ENCODE assay signal across 9 mouse cellular contexts in the genomic region with DNA sequence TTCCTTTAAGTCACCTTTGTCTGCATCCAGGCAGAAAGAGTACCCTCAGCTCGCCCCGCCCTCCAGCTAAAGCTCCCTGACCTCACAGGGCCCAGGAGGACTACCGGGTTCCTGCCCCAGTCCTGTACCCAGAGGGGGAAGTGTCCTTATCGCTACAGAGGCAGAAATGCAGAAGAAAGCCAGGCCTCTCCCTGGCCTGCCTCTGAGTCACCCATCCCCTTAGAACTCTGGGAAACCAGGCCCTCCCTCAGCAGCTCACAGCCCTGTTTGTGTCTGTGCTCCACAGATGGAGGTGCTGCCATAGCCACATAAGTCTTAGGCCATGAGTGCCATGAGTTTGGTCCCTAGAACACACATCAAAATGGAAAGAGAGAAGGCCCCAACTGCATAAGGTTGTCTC. TPM values are rescaled to one million over a fixed set of nuclear protein-coding genes. Genes with fewer than 3 reads are reported as not detected.
DNase-seq lines count a peak whose midpoint lies in the region; ATAC-seq and TF ChIP-seq lines count a peak whose summit lies in the region.
"Had no signal": no experiment of that assay in that cellular context is flagged by ENCODE, and none has a peak within 500 bp of the region (broad histone marks: within the 10 kb centered on the region; RNA-seq: fewer than 3 reads in every experiment).

No protein-coding gene starts in this region.

- H3K27ac ChIP-seq in heart, postnatal 0 days (ENCODE audit: low read depth) = peak overlapping the region; percentile 53
- peak overlapping the region; percentile 78 for H3K27ac ChIP-seq in macrophage
- H3K27ac ChIP-seq in kidney, embryonic 15.5 days = no peak overlapping the region

- peak; percentile 69 to 83 for DNase-seq in adrenal gland, adult (ENCODE audit: inconsistent age in 2 of 2, low spot score in 1 of 2)
- no peak for DNase-seq in adrenal gland, postnatal 4 days (ENCODE audit: low spot score in 2 of 2)
- DNase-seq in adrenal gland, adult 8-10 months = peak; percentile 47
- peak; percentile 78 for DNase-seq in heart, postnatal 0 days (ENCODE audit: low spot score)
- no peak for DNase-seq in right cerebral cortex, adult 18-20 months
- DNase-seq in frontal cortex, postnatal 25 days (ENCODE audit: low spot score in 2 of 2) = no peak
- DNase-seq: cerebellum, postnatal 25 days had no signal

- no peak for TF ChIP-seq CTCF in heart, postnatal 0 days (IDR thresholded peaks at IDR 0.05; ENCODE audit: low read depth)

- no peak overlapping the region for H3K9ac ChIP-seq in heart, postnatal 0 days (replicated peaks; ENCODE audit: low read depth, low read length)
- no peak overlapping the region for H3K9ac ChIP-seq in kidney, embryonic 15.5 days

- ATAC-seq in heart, postnatal 0 days (ENCODE audit: insufficient read depth, low read depth) = peak; percentile 90
- ATAC-seq in kidney, embryonic 15.5 days (replicated peaks; ENCODE audit: low FRiP score) = no peak

- TF ChIP-seq EP300 in heart, postnatal 0 days (IDR thresholded peaks at IDR 0.05; ENCODE audit: low read depth) = no peak

- no peaks in the 10 kb centered on the region; the same call in 1 of the 2 replicates for H3K79me2 ChIP-seq in macrophage (ENCODE audit: inconsistent target)

- no peak overlapping the region for H3K4me2 ChIP-seq in heart, postnatal 0 days (ENCODE audit: low read depth, low read length)
- H3K4me2 ChIP-seq in kidney, embryonic 15.5 days = no peak overlapping the region

- no peaks in the 10 kb centered on the region for H3K27me3 ChIP-seq in heart, postnatal 0 days (ENCODE audit: control insufficient read depth, insufficient read depth, low read length)
- no peaks in the 10 kb centered on the region for H3K27me3 ChIP-seq in kidney, embryonic 15.5 days

- 26% methylated on average over 4 of the region's 4 CpGs for WGBS in heart, postnatal 0 days
- WGBS in macrophage (ENCODE audit: missing documents) = 3% methylated on average over 4 of the region's 4 CpGs
- 53% methylated on average over 4 of the region's 4 CpGs for WGBS in kidney, embryonic 15.5 days

- no peaks in the 10 kb centered on the region for H3K36me3 ChIP-seq in heart, postnatal 0 days (replicated peaks; ENCODE audit: control insufficient read depth, insufficient read depth, low read length)
- H3K36me3 ChIP-seq in macrophage (ENCODE audit: inconsistent target) = no peaks in the 10 kb centered on the region
- no peaks in the 10 kb centered on the region for H3K36me3 ChIP-seq in kidney, embryonic 15.5 days

- H3K4me3 ChIP-seq in heart, postnatal 0 days (ENCODE audit: low read depth, low read length) = no peak overlapping the region
- H3K4me3 ChIP-seq in macrophage (ENCODE audit: inconsistent target) = peak overlapping the region; percentile 13; the same call in 1 of the 2 replicates
- no peak overlapping the region for H3K4me3 ChIP-seq in kidney, embryonic 15.5 days (replicated peaks)

- H3K9me3 ChIP-seq in heart, postnatal 0 days (replicated peaks; ENCODE audit: control insufficient read depth, low read length) = no peaks in the 10 kb centered on the region
- no peaks in the 10 kb centered on the region for H3K9me3 ChIP-seq in kidney, embryonic 15.5 days (replicated peaks)

- H3K4me1 ChIP-seq in heart, postnatal 0 days (ENCODE audit: control insufficient read depth, insufficient read depth) = 0 out of 2 replicates have a peak, but pooled peaks cover 6% of the 10 kb centered on the region
- peaks cover 5% of the 10 kb centered on the region; the same call in 1 of the 2 replicates for H3K4me1 ChIP-seq in kidney, embryonic 15.5 days

RNA-seq across cellular contexts. Expression of a gene that starts 8.0 kb away (rescaled TPM):
- total RNA-seq in adrenal gland, postnatal 4 days (2021) = 10 to 100 TPM; 26.7 to 31.9 TPM
- 100 to 1,000 TPM; 102 to 164 (median 147) TPM for total RNA-seq in adrenal gland, adult 8-10 months (2022)
- 36.8 and 42.9 TPM in 2 replicates for total RNA-seq in heart, postnatal 0 days (2014; rRNA removed; ENCODE audit: low replicate concordance)
- polyA plus RNA-seq in heart, postnatal 0 days (2015; fragmentation: Nextera tagmentation; extraction: Ambion mirVana) = 8.0 and 10.9 TPM in 2 replicates
- 100 to 1,000 TPM; 108 to 214 (median 161) TPM for total RNA-seq in macrophage (2018; cell fraction: chromatin; rRNA removed)
- total RNA-seq in macrophage (2018; cell fraction: cytosol; rRNA removed) = 100 to 1,000 TPM in 6 of 26 experiments, 10 to 100 TPM in 20; 63.5 to 122 (median 86.1) TPM
- total RNA-seq in macrophage (2018; cell fraction: nucleus; rRNA removed) = 100 to 1,000 TPM; 124 to 340 (median 182) TPM
- polyA plus RNA-seq in macrophage (2018) = 29.9 to 80.2 TPM (median 62.2 TPM) in 3 replicates
- polyA plus RNA-seq in kidney, embryonic 15.5 days (2015; fragmentation: Nextera tagmentation; extraction: Ambion mirVana) = 28.9 and 34.9 TPM in 2 replicates

RNA-seq across cellular contexts. Expression of a gene that starts 44.8 kb away (rescaled TPM):
- 10 to 100 TPM; 19.6 to 22.8 TPM for total RNA-seq in adrenal gland, postnatal 4 days (2021)
- 1 to 10 TPM in 3 of 4 experiments, under 1 TPM in 1; 0.32 to 4.9 (median 2.1) TPM for total RNA-seq in adrenal gland, adult 8-10 months (2022)
- total RNA-seq in heart, postnatal 0 days (2014; rRNA removed; ENCODE audit: low replicate concordance) = 22.3 and 76.0 TPM in 2 replicates
- 35.2 and 40.3 TPM in 2 replicates for polyA plus RNA-seq in heart, postnatal 0 days (2015; fragmentation: Nextera tagmentation; extraction: Ambion mirVana)
- total RNA-seq in macrophage (2018; cell fraction: chromatin; rRNA removed) = 1 to 10 TPM in 11 of 26 experiments, under 1 TPM in 4, not detected in 11; 0.53 to 4.3 (median 1.8) TPM
- total RNA-seq in macrophage (2018; cell fraction: cytosol; rRNA removed) = 1 to 10 TPM in 9 of 26 experiments, under 1 TPM in 17; 0.28 to 2.4 (median 0.89) TPM
- total RNA-seq in macrophage (2018; cell fraction: nucleus; rRNA removed) = 1 to 10 TPM in 7 of 26 experiments, under 1 TPM in 9, not detected in 10; 0.45 to 9.6 (median 0.94) TPM
- polyA plus RNA-seq in macrophage (2018) = 0.45 to 5.8 TPM (median 3.0 TPM) in 3 replicates
- polyA plus RNA-seq in kidney, embryonic 15.5 days (2015; fragmentation: Nextera tagmentation; extraction: Ambion mirVana) = 126 and 135 TPM in 2 replicates

Comparison
In these comparisons a context has a peak if more than half of its experiments do, and no peak if none do; other contexts are left out.
1. DNase-seq: peak in adrenal gland, adult (2 of 2), adrenal gland, adult 8-10 months (single experiment) and heart, postnatal 0 days (single experiment); none in adrenal gland, postnatal 4 days (0 of 2), right cerebral cortex, adult 18-20 months (single experiment) and frontal cortex, postnatal 25 days (0 of 2).